Mouse (Mus musculus) erythroid progenitor cell, adult 5-6 weeks (primary cell): ENCODE results near the gene Akap12. TPM values are rescaled to one million over a fixed set of nuclear protein-coding genes. Genes with fewer than 3 reads are reported as not detected.
A peak's percentile ranks its signal among the peaks of the same experiment; 100 is the strongest.

Experiments
- ATAC-seq: replicated peaks from 2 replicates; pipeline ENCODE4 v1.8.0; 2016; ENCODE audit warnings: moderate number of reproducible peaks, mild to moderate bottlenecking, moderate TSS enrichment, inconsistent platforms; ENCODE audit not compliant: poor library complexity, low FRiP score, severe bottlenecking
- total RNA-seq, 2 experiments: library from RNA; stranded (forward) in 1 of 2; stranded (reverse) in 1 of 2; fragments of 150-400 nt in 1 of 2; fragments of 186-747, 209-891 nt in 1 of 2; gene quantifications; 2 replicates each; pipeline versions ENCODE4 v1.2.3 to v1.2.4; 2015 to 2017; ENCODE audit warnings: low replicate concordance in 2 of 2

The Akap12 gene
- total RNA-seq, 2 experiments from 2014 or later: 9.5 to 10.5 TPM

- ATAC-seq: no peak
Observed at GRCm38 (mm10) chr10:4389461-4390112, 123.4 kb downstream of the Akap12 start.

- ATAC-seq: no peak
Observed at GRCm38 (mm10) chr10:4390550-4390949, 124.4 kb downstream of the Akap12 start.

GRCm38 (mm10) chr10:4391076-4391475 is 124.9 kb downstream of the Akap12 start:
- no peak for ATAC-seq

GRCm38 (mm10) chr10:4391851-4392250 is 125.7 kb downstream of the Akap12 start:
- no peak; the same call in 1 of the 2 replicates for ATAC-seq

GRCm38 (mm10) chr10:4395321-4395720 is 129.1 kb downstream of the Akap12 start:
- no peak for ATAC-seq

GRCm38 (mm10) chr10:4398058-4398457 is 131.9 kb downstream of the Akap12 start:
- no peak for ATAC-seq

GRCm38 (mm10) chr10:4404895-4405491 is 138.8 kb downstream of the Akap12 start:
- peak; percentile 65; the same call in 1 of the 2 replicates for ATAC-seq

- ATAC-seq: peak; percentile 28
Observed at GRCm38 (mm10) chr10:4405511-4405910, 139.3 kb downstream of the Akap12 start.

GRCm38 (mm10) chr10:4407191-4407590 is 141.0 kb downstream of the Akap12 start:
- no peak for ATAC-seq

Other genes with a start within 250 kb of the Akap12 start
- gene Zbtb2, start 121.7 kb downstream of the Akap12 start, total RNA-seq (2015; ENCODE audit: low replicate concordance): 8.4 and 11.9 TPM in 2 replicates
- gene Zbtb2, start 121.7 kb downstream of the Akap12 start, total RNA-seq (2017; ENCODE audit: low replicate concordance): 5.1 and 6.7 TPM in 2 replicates
- 13.3 and 37.7 TPM in 2 replicates for gene Rmnd1, start 166.0 kb downstream of the Akap12 start, total RNA-seq (2015; ENCODE audit: low replicate concordance)
- 8.9 and 14.2 TPM in 2 replicates for gene Rmnd1, start 166.0 kb downstream of the Akap12 start, total RNA-seq (2017; ENCODE audit: low replicate concordance)
- 20.9 and 32.3 TPM in 2 replicates for gene Armt1, start 166.1 kb downstream of the Akap12 start, total RNA-seq (2015; ENCODE audit: low replicate concordance)
- 19.6 and 24.3 TPM in 2 replicates for gene Armt1, start 166.1 kb downstream of the Akap12 start, total RNA-seq (2017; ENCODE audit: low replicate concordance)
- not detected in 2 replicates for gene Ccdc170, start 216.1 kb downstream of the Akap12 start, total RNA-seq (2015; ENCODE audit: low replicate concordance)
- gene Ccdc170, start 216.1 kb downstream of the Akap12 start, total RNA-seq (2017; ENCODE audit: low replicate concordance): 0.26 TPM in 1 of 2 replicates, not detected in the other